Mouse (Mus musculus) myocyte (in vitro differentiated cells): ENCODE results near the gene Gm43302. TPM values are rescaled to one million over a fixed set of nuclear protein-coding genes. Genes with fewer than 3 reads are reported as not detected.
"Not testable (repeated sequence)": the region's sequence is repeated elsewhere in the genome, so short reads cannot be mapped to it uniquely, and the experiment has no call there.

Experiments
- H3K27me3 ChIP-seq: one replicate; pipeline ENCODE4 v1.6.1; 2011; ENCODE audit not compliant: control insufficient read depth, insufficient read depth, insufficient read length
- H3K36me3 ChIP-seq: one replicate; pipeline ENCODE4 v1.6.1; 2011; ENCODE audit not compliant: control insufficient read depth, insufficient read depth
- H3K4me2 ChIP-seq: one replicate; pipeline ENCODE4 v1.6.1; 2011; ENCODE audit warnings: low read depth, control low read depth
- H3K4me3 ChIP-seq: one replicate; pipeline ENCODE4 v1.5.1; 2011; ENCODE audit warnings: mild to moderate bottlenecking, control low read depth, moderate library complexity
- H3K79me2 ChIP-seq: one replicate; pipeline ENCODE4 v1.6.1; 2011; ENCODE audit not compliant: control insufficient read depth, insufficient read depth
- H3ac ChIP-seq: one replicate; pipeline ENCODE4 v1.6.1; 2011; ENCODE audit not compliant: control insufficient read depth, insufficient read length
- E2F4 ChIP-seq: IDR thresholded peaks from one replicate; pipeline ENCODE4 v1.6.1; 2011; ENCODE audit warnings: mild to moderate bottlenecking, control low read depth, moderate library complexity; ENCODE audit not compliant: insufficient read depth
- MAX ChIP-seq: IDR thresholded peaks from one replicate; pipeline ENCODE4 v1.6.1; 2011; ENCODE audit warnings: low read depth, mild to moderate bottlenecking, control low read depth
- MYOD1 ChIP-seq, 3 experiments: IDR thresholded peaks; one replicate each; pipeline ENCODE4 v1.6.1; 2011; ENCODE audit warnings: control low read depth in 2 of 3, low read depth in 2 of 3, mild to moderate bottlenecking in 2 of 3, moderate library complexity in 1 of 3; ENCODE audit not compliant: insufficient read length in 2 of 3, control insufficient read depth in 1 of 3
- MYOG ChIP-seq, 3 experiments: IDR thresholded peaks; one replicate each; pipeline ENCODE4 v1.6.1; 2011; ENCODE audit warnings: control low read depth in 2 of 3, low read depth in 2 of 3, mild to moderate bottlenecking in 2 of 3; ENCODE audit not compliant: insufficient read length in 2 of 3, control insufficient read depth in 1 of 3, insufficient read depth in 1 of 3
- POLR2AphosphoS2 ChIP-seq: IDR thresholded peaks from one replicate; pipeline ENCODE4 v1.6.1; 2011; ENCODE audit warnings: low read depth, control low read depth; ENCODE audit not compliant: insufficient read length
- TCF12 ChIP-seq: IDR thresholded peaks from one replicate; pipeline ENCODE4 v1.6.1; 2011; ENCODE audit warnings: mild to moderate bottlenecking, control low read depth; ENCODE audit not compliant: poor library complexity, insufficient read depth, severe bottlenecking
- USF1 ChIP-seq: IDR thresholded peaks from one replicate; pipeline ENCODE4 v1.6.1; 2011; ENCODE audit warnings: low read depth, mild to moderate bottlenecking, control low read depth, moderate library complexity
- polyA plus RNA-seq: library from polyadenylated mRNA; unstranded; fragments of >200 nt; fragmentation: generic; extraction: Trizol; gene quantifications from one replicate; pipeline ENCODE4 v1.2.1, GENCODE M21; 2012; ENCODE audit warnings: missing spikeins

Gene Gm43302
- polyA plus RNA-seq, 1 experiment: 0.68 TPM

DNA sequence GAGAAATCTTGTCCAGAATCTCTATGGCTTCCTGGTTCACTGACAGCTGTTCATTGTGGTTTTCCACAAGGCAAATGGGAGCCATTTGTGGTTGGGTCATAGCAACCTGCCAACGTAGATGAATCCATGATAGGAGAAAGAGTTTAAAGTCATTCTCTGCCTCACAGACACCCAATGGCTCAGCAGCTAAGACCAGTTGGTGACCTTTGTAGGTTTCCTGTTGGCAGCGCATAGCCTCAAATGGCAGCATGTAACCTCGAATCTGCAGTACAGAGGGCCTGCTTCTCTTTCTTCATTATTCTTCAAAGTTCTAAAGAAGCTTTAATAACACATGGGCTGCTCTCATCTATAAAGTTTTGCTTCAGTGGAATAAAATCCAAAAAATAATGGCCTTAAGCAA is 2.6 kb downstream of the Gm43302 start:
- H3K4me3 ChIP-seq, H3K4me2 ChIP-seq, H3ac ChIP-seq, H3K36me3 ChIP-seq, H3K27me3 ChIP-seq, H3K79me2 ChIP-seq: not testable (repeated sequence)
- peak in 1 of 3 experiments; percentile 42 for TF ChIP-seq MYOG (IDR thresholded peaks at IDR 0.05; ENCODE audit: control insufficient read depth in 1 of 3, insufficient read depth in 1 of 3, insufficient read length in 2 of 3, low read depth in 2 of 3)

DNA sequence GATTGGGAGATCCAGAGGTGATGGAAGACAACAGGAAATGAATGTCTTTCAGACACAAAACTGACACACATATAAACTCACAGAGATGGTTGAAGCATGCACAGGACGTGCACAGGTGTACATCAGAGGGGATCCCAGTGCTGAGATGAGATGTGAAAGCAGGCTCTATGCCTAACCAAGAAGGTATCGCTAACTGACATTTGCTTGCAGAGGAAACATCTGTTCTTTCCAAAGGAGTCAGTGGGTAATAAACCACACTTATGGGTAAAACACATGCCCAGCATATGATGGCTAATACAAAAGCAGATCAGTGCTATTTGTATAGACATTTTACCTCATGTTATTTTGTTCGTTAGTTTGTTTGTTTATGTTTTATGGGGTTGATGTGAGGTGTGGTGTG is 32.8 kb downstream of the Gm43302 start:
- H3K27me3 ChIP-seq, H3K4me3 ChIP-seq, H3ac ChIP-seq, H3K79me2 ChIP-seq, H3K4me2 ChIP-seq, H3K36me3 ChIP-seq: not testable (repeated sequence)

DNA sequence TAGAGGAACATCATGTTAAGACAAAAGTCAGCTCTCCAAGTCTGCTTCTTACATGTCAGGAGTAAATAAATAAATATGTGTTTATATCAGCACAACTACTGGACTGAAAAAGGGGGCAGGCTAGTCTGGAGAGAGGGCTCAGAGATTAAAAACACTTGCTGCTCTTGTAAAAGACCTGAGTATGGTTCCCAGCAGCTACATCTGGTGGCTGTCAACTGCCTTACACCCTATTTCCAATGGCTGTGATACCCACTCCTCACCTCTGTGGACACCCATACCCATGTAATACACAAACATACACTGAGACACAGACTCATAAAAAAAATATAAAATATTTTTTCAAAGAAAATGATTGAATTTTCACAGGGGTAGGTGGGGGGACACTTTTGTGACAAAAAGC is 41.0 kb downstream of the Gm43302 start:
- TF ChIP-seq MYOG (IDR thresholded peaks at IDR 0.05; ENCODE audit: control insufficient read depth in 1 of 3, insufficient read depth in 1 of 3, insufficient read length in 2 of 3, low read depth in 2 of 3) (no peak), TCF12 (no peak), MAX (no peak), USF1 (no peak), MYOD1 (IDR thresholded peaks at IDR 0.05; ENCODE audit: control insufficient read depth in 1 of 3, insufficient read length in 2 of 3, low read depth in 2 of 3) (no peak), E2F4 (no peak), POLR2AphosphoS2 (no peak)
- H3K27me3 ChIP-seq: no peaks in the 10 kb centered on the region

DNA sequence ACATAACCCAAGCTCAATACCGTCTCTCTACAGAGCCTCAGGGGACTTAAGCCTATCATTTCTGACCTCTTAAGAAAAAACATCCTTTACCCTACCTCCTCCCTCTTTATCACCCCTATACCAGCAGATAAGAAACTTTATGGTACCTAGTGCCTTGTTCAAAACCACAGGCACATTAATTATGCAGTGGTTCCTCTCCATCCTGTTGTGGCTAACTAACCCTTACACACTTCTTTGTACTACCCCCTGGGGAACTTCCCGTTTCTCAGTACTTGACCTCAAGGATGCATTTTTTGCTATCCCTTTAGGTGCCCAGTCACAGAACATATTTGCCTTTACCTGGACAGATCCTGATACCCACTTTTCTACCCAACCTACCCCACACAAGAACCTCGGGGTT is 48.8 kb downstream of the Gm43302 start:
- H3ac ChIP-seq, H3K4me2 ChIP-seq, H3K36me3 ChIP-seq, H3K79me2 ChIP-seq, H3K4me3 ChIP-seq, H3K27me3 ChIP-seq: not testable (repeated sequence)

More for the DNA sequence above, 41.0 kb downstream of the Gm43302 start:
- Histone ChIP-seq H3K79me2 (no peaks in the 10 kb centered on the region), H3K4me3 (no peak overlapping the region), H3K4me2 (no peak overlapping the region), H3ac (no peak overlapping the region), H3K36me3 (no peaks in the 10 kb centered on the region)

DNA sequence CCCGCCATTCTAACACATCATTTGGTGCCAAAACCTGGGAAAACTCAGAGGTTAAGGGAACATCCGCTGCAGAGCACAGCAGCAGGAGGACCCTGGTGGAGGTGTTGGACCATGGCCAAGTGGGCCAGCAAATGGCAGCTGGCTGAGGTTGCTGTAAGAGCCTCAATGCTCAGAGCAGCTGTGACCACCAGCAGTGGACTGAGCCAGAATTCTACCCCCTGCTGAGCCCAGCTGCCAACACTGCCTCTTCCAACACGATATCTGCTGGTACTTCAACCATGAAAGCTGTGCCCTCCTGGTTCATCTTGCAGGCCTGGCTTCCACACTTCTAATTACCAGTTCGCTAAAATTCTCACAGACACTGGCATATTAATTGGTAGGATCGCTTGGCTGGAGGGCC is 52.5 kb downstream of the Gm43302 start:
- not testable (repeated sequence) for H3ac ChIP-seq, H3K79me2 ChIP-seq, H3K36me3 ChIP-seq, H3K4me3 ChIP-seq, H3K4me2 ChIP-seq, H3K27me3 ChIP-seq

DNA sequence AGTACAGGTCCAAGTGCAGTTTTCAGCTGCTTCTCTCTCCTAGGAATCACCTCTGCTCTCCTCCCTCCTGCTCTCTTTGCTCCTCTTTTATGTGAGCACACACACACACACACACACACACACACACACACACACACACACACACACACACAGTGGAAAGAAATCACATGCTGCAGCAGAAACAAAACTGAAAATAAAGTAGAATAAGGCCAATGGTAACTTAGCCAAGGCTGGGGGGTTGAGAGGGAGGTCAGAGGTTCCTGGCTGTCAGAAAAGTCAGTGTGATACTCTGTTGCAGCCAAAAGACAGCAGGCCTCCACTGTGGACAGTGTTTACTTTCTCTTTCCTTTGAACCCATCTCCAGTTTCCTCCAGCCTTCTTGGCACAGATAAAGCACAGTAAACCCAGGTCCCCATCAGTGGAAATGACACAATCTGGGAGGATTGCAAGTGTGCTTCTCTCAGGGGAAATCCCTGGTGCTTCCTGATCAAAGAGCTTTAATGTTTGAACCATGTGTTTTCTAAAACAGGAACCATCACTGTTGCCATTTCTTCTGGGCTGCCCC is 53.9 kb downstream of the Gm43302 start, which contains the start of gene Gbp10:
Gene Gbp10 (minus strand): TSS at position 51 of the 565 bp plus-strand sequence.
- not testable (repeated sequence) for H3ac ChIP-seq, H3K79me2 ChIP-seq, H3K4me3 ChIP-seq, H3K36me3 ChIP-seq, H3K27me3 ChIP-seq, H3K4me2 ChIP-seq

DNA sequence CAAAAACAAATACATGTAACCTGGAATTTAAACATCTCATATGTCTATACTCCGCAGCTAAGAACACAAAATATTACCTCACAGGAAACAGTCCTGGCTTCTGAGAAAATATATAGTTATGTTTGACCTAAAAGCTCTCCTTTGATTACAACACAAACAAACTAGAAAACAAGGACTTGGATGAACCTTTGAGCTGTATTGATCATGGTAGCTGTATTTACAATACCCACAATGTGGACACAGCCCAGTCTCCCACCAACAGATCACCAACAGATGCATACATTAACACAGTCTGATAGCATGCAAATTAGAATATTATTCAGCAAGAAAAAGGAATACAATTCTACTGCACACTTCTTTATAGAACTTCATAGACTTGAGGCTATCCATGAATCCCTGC is 55.1 kb downstream of the Gm43302 start:
- H3K36me3 ChIP-seq, H3K27me3 ChIP-seq, H3ac ChIP-seq, H3K4me3 ChIP-seq, H3K4me2 ChIP-seq, H3K79me2 ChIP-seq: not testable (repeated sequence)

DNA sequence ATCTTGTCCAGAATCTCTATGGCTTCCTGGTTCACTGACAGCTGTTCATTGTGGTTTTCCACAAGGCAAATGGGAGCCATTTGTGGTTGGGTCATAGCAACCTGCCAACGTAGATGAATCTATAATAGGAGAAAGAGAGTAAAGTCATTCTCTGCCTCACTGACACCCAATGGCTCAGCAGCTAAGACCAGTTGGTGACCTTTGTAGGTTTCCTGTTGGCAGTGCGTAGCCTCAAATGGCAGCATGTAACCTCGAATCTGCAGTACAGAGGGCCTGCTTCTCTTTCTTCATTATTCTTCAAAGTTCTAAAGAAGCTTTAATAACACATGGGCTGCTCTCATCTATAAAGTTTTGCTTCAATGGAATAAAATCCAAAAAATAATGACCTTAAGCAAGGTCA is 57.5 kb downstream of the Gm43302 start:
- not testable (repeated sequence) for H3K27me3 ChIP-seq, H3K4me2 ChIP-seq, H3K79me2 ChIP-seq, H3ac ChIP-seq, H3K4me3 ChIP-seq, H3K36me3 ChIP-seq
- peak in 1 of 3 experiments; percentile 45 for TF ChIP-seq MYOG (IDR thresholded peaks at IDR 0.05; ENCODE audit: control insufficient read depth in 1 of 3, insufficient read depth in 1 of 3, insufficient read length in 2 of 3, low read depth in 2 of 3)

DNA sequence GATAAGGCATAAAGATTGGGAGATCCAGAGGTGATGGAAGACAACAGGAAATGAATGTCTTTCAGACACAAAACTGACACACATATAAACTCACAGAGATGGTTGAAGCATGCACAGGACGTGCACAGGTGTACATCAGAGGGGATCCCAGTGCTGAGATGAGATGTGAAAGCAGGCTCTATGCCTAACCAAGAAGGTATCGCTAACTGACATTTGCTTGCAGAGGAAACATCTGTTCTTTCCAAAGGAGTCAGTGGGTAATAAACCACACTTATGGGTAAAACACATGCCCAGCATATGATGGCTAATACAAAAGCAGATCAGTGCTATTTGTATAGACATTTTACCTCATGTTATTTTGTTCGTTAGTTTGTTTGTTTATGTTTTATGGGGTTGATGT is 84.5 kb downstream of the Gm43302 start:
- not testable (repeated sequence) for H3K27me3 ChIP-seq, H3K36me3 ChIP-seq, H3K79me2 ChIP-seq, H3ac ChIP-seq, H3K4me3 ChIP-seq, H3K4me2 ChIP-seq
